9 mouse cellular contexts compared by ENCODE assay signal in the genomic region with DNA sequence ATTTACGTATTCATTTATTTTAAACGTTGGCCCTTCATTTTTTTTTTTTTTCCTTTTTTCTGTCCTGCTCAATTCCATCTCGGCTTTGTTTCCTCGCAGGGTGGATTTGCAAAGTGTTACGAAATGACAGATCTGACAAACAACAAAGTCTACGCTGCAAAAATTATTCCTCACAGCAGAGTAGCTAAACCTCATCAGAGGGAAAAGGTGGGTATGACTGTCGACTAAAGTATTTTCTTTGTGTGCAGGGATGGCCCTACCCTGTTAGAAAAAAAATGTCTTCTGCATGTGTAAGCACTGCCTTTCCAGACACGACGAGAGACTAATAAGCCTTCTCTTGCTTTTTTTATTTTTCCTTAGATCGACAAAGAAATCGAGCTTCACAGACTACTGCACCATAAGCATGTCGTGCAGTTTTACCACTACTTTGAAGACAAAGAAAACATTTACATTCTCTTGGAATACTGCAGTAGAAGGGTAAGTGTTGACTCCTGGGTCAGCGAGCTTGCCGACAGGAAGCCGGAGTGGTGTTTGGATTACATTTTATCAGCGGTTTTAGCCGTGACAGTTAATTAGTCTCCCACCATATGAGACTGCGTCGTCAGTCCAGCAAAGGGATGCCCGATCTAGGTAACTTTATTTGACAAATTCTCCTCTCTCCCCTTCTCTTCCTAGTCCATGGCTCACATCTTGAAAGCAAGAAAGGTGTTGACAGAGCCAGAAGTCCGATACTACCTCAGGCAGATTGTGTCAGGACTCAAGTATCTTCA. TPM values are rescaled to one million over a fixed set of nuclear protein-coding genes. Genes with fewer than 3 reads are reported as not detected.
DNase-seq lines count a peak whose midpoint lies in the region; ATAC-seq and TF ChIP-seq lines count a peak whose summit lies in the region.
"Had no signal": no experiment of that assay in that cellular context is flagged by ENCODE, and none has a peak within 500 bp of the region (broad histone marks: within the 10 kb centered on the region; RNA-seq: fewer than 3 reads in every experiment).

No protein-coding gene starts in this region.

- H3K4me2 ChIP-seq in lung, embryonic 14.5 days = peak overlapping the region; percentile 93
- peak overlapping the region; percentile 99 for H3K4me2 ChIP-seq in forebrain, postnatal 0 days (ENCODE audit: low read depth)
- peak overlapping the region; percentile 59 for H3K4me2 ChIP-seq in myocyte (ENCODE audit: low read depth)

- TF ChIP-seq CTCF in lung, embryonic 14.5 days (IDR thresholded peaks at IDR 0.05; ENCODE audit: low read depth) = no peak
- no peak for TF ChIP-seq CTCF in forebrain, postnatal 0 days (IDR thresholded peaks at IDR 0.05; ENCODE audit: low read depth)

- ATAC-seq in lung, embryonic 14.5 days (ENCODE audit: insufficient read depth) = no peak
- ATAC-seq in forebrain, postnatal 0 days = no peak

- peaks cover 40% of the 10 kb centered on the region for H3K79me2 ChIP-seq in myocyte (ENCODE audit: control insufficient read depth, insufficient read depth)

- peak overlapping the region; percentile 91 for H3K27ac ChIP-seq in lung, embryonic 14.5 days (ENCODE audit: low read depth)
- peak overlapping the region; percentile 96 for H3K27ac ChIP-seq in forebrain, postnatal 0 days (ENCODE audit: low read depth, low read length)
- peak overlapping the region; percentile 89 for H3K27ac ChIP-seq in limb, embryonic 10.5 days

- H3K27me3 ChIP-seq in lung, embryonic 14.5 days (ENCODE audit: insufficient read depth, low read length) = no peaks in the 10 kb centered on the region
- no peaks in the 10 kb centered on the region for H3K27me3 ChIP-seq in forebrain, postnatal 0 days (ENCODE audit: insufficient read depth, low read length)
- H3K27me3 ChIP-seq in limb, embryonic 10.5 days (ENCODE audit: low read depth, poor library complexity, severe bottlenecking) = no peaks in the 10 kb centered on the region
- no peaks in the 10 kb centered on the region for H3K27me3 ChIP-seq in myocyte (ENCODE audit: control insufficient read depth, insufficient read depth, insufficient read length)

- peaks cover 52% of the 10 kb centered on the region for H3K36me3 ChIP-seq in lung, embryonic 14.5 days (ENCODE audit: insufficient read depth)
- H3K36me3 ChIP-seq in forebrain, postnatal 0 days (ENCODE audit: insufficient read depth) = peaks cover 36% of the 10 kb centered on the region
- H3K36me3 ChIP-seq in limb, embryonic 10.5 days = peaks cover 40% of the 10 kb centered on the region
- H3K36me3 ChIP-seq in myocyte (ENCODE audit: control insufficient read depth, insufficient read depth) = peaks cover 52% of the 10 kb centered on the region

- H3K9ac ChIP-seq in lung, embryonic 14.5 days = peak overlapping the region; percentile 96
- H3K9ac ChIP-seq in forebrain, postnatal 0 days = peak overlapping the region; percentile 99

- DNase-seq in lung, embryonic 14.5 days = peak; percentile 60
- no peak for DNase-seq in lung, postnatal 25 days (ENCODE audit: low spot score)
- peak; percentile 70 for DNase-seq in forebrain, postnatal 0 days
- no peak for DNase-seq in limb, embryonic 10.5 days (ENCODE audit: low spot score)
- no peak for DNase-seq in cerebellum, adult 8-10 months
- no peak for DNase-seq in thymus, postnatal 4 days
- no peak for DNase-seq in spleen, postnatal 10 days (ENCODE audit: low spot score in 2 of 2)

- H3K4me3 ChIP-seq in lung, embryonic 14.5 days (ENCODE audit: low read depth, low read length) = peak overlapping the region; percentile 88
- peak overlapping the region; percentile 85 for H3K4me3 ChIP-seq in forebrain, postnatal 0 days (ENCODE audit: low read depth, low read length)
- peak overlapping the region; percentile 71 for H3K4me3 ChIP-seq in limb, embryonic 10.5 days
- H3K4me3 ChIP-seq in myocyte = peak overlapping the region; percentile 80

- H3K4me1 ChIP-seq in lung, embryonic 14.5 days (ENCODE audit: insufficient read depth) = peaks cover 4% of the 10 kb centered on the region; the same call in 1 of the 2 replicates
- H3K4me1 ChIP-seq in forebrain, postnatal 0 days (ENCODE audit: insufficient read depth) = no peaks in the 10 kb centered on the region
- peaks cover 32% of the 10 kb centered on the region for H3K4me1 ChIP-seq in limb, embryonic 10.5 days

- H3K9me3 ChIP-seq in lung, embryonic 14.5 days (ENCODE audit: low read depth, low read length) = no peaks in the 10 kb centered on the region
- H3K9me3 ChIP-seq in forebrain, postnatal 0 days (ENCODE audit: low read length) = no peaks in the 10 kb centered on the region
- H3K9me3 ChIP-seq in limb, embryonic 10.5 days (replicated peaks) = no peaks in the 10 kb centered on the region

- peak overlapping the region; percentile 73 for H3ac ChIP-seq in myocyte (ENCODE audit: control insufficient read depth, insufficient read length)

- 1% methylated on average over 21 of the region's 21 CpGs for WGBS in lung, embryonic 14.5 days
- 14% methylated on average over 21 of the region's 21 CpGs for WGBS in forebrain, postnatal 0 days
- WGBS in limb, embryonic 10.5 days = 21% methylated on average over 21 of the region's 21 CpGs

- TF ChIP-seq POLR2A in myocyte (IDR thresholded peaks at IDR 0.05; ENCODE audit: insufficient read length, low read depth) = no peak

TF ChIP-seq in myocyte, 11 proteins besides CTCF, POLR2A, EP300 and RAD21:
- TF ChIP-seq CEBPB (IDR thresholded peaks at IDR 0.05; ENCODE audit: insufficient read depth, poor library complexity, severe bottlenecking) = no peak
- TF ChIP-seq POLR2AphosphoS2 (IDR thresholded peaks at IDR 0.05; ENCODE audit: insufficient read length, low read depth) = no peak
- TF ChIP-seq TCF3 (IDR thresholded peaks at IDR 0.05; ENCODE audit: insufficient read length, low read depth) = no peak
- no peak for TF ChIP-seq MYOG (IDR thresholded peaks at IDR 0.05; ENCODE audit: control insufficient read depth in 1 of 3, insufficient read depth in 1 of 3, insufficient read length in 2 of 3, low read depth in 2 of 3)
- no peak for TF ChIP-seq TCF12 (IDR thresholded peaks at IDR 0.05; ENCODE audit: insufficient read depth, poor library complexity, severe bottlenecking)
- TF ChIP-seq MAX (IDR thresholded peaks at IDR 0.05; ENCODE audit: low read depth) = no peak
- TF ChIP-seq USF1 (IDR thresholded peaks at IDR 0.05; ENCODE audit: low read depth) = no peak
- TF ChIP-seq REST (IDR thresholded peaks at IDR 0.05; ENCODE audit: insufficient read depth, insufficient read length) = no peak
- TF ChIP-seq E2F4 (IDR thresholded peaks at IDR 0.05; ENCODE audit: insufficient read depth) = no peak
- TF ChIP-seq MYOD1 (IDR thresholded peaks at IDR 0.05; ENCODE audit: control insufficient read depth in 1 of 3, insufficient read length in 2 of 3, low read depth in 2 of 3) = no peak
- TF ChIP-seq SRF (IDR thresholded peaks at IDR 0.05; ENCODE audit: control insufficient read depth, insufficient read length, low read depth) = no peak

RNA-seq across cellular contexts. Expression of gene Plk2, which starts 1.3 kb away (rescaled TPM):
- polyA plus RNA-seq in lung, embryonic 14.5 days (2014; fragmentation: Nextera tagmentation; extraction: Ambion mirVana) = 265 and 268 TPM in 2 replicates
- total RNA-seq in forebrain, postnatal 0 days (2014; rRNA removed) = 257 and 310 TPM in 2 replicates
- 217 and 222 TPM in 2 replicates for polyA plus RNA-seq in forebrain, postnatal 0 days (2015; fragmentation: Nextera tagmentation; extraction: Ambion mirVana)
- 73.9 and 85.7 TPM in 2 replicates for polyA plus RNA-seq in limb, embryonic 10.5 days (2016; fragmentation: Nextera tagmentation; extraction: Ambion mirVana)
- polyA plus RNA-seq in myocyte (2012; fragmentation: generic; extraction: Trizol) = 97.6 TPM

RNA-seq across cellular contexts. Expression of gene Gapt, which starts 39.1 kb away (rescaled TPM):
- polyA plus RNA-seq in lung, embryonic 14.5 days (2014; fragmentation: Nextera tagmentation; extraction: Ambion mirVana) = 0.47 and 0.53 TPM in 2 replicates
- total RNA-seq in forebrain, postnatal 0 days (2014; rRNA removed) = 0.10 TPM in 1 of 2 replicates, not detected in the other
- polyA plus RNA-seq in forebrain, postnatal 0 days (2015; fragmentation: Nextera tagmentation; extraction: Ambion mirVana) = not detected in 2 replicates
- 0.11 and 0.21 TPM in 2 replicates for polyA plus RNA-seq in limb, embryonic 10.5 days (2016; fragmentation: Nextera tagmentation; extraction: Ambion mirVana)
- polyA plus RNA-seq in myocyte (2012; fragmentation: generic; extraction: Trizol) = not detected
- total RNA-seq: layer of hippocampus, postnatal 14 days had no signal

Comparison
In these comparisons a context has a peak if more than half of its experiments do, and no peak if none do; other contexts are left out.
1. DNase-seq: peak in lung, embryonic 14.5 days (single experiment) and forebrain, postnatal 0 days (single experiment); none in lung, postnatal 25 days (single experiment), limb, embryonic 10.5 days (single experiment), cerebellum, adult 8-10 months (single experiment), thymus, postnatal 4 days (single experiment) and spleen, postnatal 10 days (0 of 2).
2. Peak in every context shown above with its lines, with median percentiles within 50 percentile points of each other: H3K27ac ChIP-seq, H3K4me2 ChIP-seq and H3K4me3 ChIP-seq.